Mouse (Mus musculus): Measurements from ENCODE around the gene Gm5916. TPM values are rescaled to one million over a fixed set of nuclear protein-coding genes. Genes with fewer than 3 reads are reported as not detected.

Gm5916 gene
- 37.4 and 45.1 TPM in 2 replicates for polyA plus RNA-seq (2012; rRNA removed)

GRCm38 (mm10) chr9:36128679-36129078 is at the start of gene Gm5916:
Gene Gm5916 (minus strand): TSS chr9:36128779.
- no peak for DNase-seq (ENCODE audit: low read depth)

Other genes starting within 250 kb of the Gm5916 start
- 383 and 472 TPM in 2 replicates for gene 9230113P08Rik, start 220.4 kb downstream of the Gm5916 start, polyA plus RNA-seq (2012; rRNA removed)